Mouse (Mus musculus) yolk sac, embryonic 10.5 days (tissue): ENCODE measurements around the gene Zfp653.

Source experiments
- DNase-seq: peaks from one replicate; pipeline ENCODE4 v3.0.0-alpha.2; 2017; ENCODE audit warnings: low spot score

The Zfp653 gene

DNA sequence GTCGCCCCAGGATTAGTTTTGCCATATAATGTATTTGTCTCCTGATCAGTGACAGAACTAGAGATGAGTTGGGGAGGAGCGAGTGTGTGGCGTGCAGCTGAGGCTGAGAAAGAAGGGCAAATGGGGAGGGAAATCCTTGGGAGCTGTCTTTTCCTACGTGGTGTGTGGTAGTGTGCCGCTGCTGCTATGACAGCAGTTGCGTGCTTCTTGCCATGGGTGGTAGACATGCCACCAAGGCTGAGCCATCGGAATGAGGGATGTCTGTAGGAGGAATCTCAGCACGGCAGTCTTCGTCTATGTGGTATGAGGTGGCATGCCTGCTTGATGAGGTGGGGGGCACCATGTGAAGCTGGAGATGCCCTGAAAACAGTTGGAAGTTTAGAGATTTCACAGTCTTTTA is 40.8 kb downstream of the Zfp653 start:
- no peak for DNase-seq

DNA sequence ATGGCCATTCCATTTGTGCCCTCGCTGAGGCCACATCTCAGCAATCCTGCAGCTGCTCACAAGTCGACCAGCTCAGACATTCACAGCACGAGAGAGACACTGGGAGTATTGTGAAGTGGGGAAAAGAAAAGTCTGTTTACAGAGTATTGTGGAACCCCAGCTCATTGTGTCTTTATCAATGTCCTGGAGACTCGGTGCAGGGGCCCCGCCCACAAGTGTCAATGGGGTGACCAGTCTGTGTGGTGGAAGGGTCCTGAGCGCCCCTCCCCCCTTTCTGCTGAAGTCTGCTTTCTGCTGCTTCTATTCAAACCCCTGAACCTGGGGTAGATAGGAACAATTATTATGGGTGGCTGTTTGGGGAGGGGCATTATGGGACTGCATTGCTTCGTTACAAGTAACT is 42.7 kb downstream of the Zfp653 start:
- no peak for DNase-seq

- no peak for DNase-seq
Measured at GRCm38 (mm10) chr9:22024592-22024991, 46.6 kb downstream of the Zfp653 start.

DNA sequence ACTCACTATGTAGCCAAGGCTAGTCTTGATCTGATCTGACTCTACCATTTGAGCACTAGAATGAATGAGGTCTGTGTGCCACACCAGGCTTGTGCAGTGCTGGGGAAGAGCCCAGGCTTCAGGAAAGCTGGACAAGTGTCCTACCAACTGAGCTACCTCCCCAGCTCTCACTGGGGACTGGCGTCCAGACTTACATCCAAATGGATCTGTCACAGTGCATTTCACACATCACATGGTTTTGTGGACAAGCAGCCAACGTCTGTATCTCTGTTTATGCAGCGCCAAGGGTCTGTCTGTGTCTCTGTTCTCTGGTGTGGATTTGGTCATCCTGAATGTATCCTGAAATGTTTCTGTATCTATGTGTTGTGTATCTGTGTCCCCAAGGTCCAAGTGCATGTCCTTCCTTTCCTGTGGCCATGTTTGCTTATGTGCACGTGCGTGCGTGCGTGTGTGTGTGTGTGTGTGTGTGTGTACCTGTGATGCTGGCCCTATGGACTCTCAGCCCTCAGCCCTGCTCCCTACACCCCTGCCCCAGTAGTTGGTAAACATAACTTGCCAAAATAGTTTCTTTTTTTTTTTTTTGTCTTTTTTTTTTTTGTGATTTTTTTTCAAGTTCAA is 53.9 kb downstream of the Zfp653 start:
- DNase-seq = no peak

DNA sequence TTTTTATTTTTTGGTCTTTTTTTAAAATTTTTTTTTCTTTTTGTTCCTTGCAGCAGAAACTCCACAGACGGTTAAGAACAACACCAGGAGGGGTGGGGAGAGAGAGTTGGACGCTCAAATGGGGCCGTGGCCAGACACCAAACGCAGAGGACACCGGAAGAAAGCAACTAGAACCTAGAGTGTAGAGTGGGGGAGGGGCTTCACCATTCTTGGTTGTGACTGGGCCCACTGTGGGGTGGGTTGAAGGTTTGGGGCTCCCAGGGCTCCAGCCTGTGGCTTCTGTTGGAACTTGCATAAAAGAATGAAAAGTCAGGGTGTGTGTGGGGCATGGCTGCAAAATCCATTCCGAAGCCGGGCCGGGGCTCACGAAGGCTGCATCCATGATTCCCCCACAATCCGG is 54.9 kb downstream of the Zfp653 start:
- DNase-seq = no peak

GRCm38 (mm10) chr9:22012731-22013130 is 58.4 kb downstream of the Zfp653 start:
- no peak for DNase-seq

- no peak for DNase-seq
Measured at GRCm38 (mm10) chr9:22011055-22011454, 60.1 kb downstream of the Zfp653 start.
